Mouse (Mus musculus) ES-CJ7 (cell line): ENCODE data around the gene Rbm33.

Experiments
- DNase-seq: peaks from one replicate; pipeline ENCODE4 v3.0.0; 2011; ENCODE audit warnings: low read depth, low spot score

The Rbm33 gene

GRCm38 (mm10) chr5:28316722-28317245, at the start of gene Rbm33:
Rbm33 (plus strand) TSS chr5:28317121.
- peak; percentile 93 for DNase-seq

DNA sequence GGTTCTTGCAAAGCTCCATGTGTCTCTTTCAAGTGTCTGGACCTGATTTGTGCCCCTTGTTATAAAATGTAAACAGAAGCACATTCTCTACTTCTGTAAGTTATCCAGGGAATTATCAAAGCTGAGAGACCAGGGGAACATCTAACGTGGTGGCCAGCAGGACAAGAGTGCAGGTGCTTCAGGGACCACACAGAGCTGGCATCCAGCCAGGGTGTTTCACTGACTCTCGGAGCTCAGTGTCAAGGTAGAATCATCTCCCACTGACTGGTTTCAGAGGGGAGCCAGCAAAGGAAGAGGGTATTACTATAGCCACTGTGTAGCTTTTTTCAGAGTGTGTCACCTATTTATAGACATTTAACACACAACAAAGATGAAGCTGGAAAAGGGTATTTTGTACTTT, 49.3 kb upstream of the Rbm33 start:
- no peak for DNase-seq

DNA sequence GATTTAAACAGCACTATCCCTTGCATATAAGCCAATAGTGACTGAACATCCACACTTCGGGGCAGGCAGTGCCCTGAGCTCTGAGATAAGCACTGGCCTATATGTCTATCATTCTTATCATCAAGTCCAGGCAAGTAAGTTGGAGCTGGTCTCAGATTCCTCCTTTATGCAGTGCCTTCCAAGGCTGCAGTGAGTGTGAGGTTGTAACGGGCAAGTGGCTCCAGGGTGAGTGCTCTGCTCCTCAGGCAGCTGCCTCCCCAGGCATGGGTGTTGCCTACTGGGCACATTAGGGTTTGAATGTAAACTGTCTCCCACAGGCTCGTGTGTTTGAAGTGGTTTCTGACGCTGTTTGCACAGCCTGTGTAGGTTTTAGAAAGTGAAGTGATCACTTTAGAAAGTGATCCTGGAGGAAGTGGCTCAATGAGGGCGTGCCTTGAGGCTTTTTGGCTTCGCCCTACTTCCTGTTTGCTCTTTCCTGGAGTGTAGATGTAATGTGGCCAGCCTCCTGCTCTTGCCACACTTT, 47.4 kb upstream of the Rbm33 start:
- no peak for DNase-seq

DNA sequence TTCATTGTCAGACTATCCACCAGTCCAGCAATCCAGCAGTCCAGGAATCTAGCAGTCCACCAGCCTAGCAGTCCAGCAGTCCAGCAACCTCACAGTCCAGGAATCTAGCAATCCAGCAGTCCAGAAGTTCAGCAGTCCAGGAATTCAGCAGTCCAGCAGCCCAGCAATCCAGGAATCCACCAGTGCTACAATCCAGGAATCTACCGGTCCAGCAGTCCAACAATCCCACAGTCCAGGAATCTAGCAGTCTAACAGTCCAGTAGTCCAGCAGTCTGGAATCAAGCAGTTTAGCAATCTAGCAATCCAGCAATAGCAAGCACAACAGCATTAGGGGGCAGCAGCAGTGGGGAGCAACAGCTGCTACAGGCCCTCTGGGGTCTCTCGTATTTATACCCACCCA, 44.1 kb upstream of the Rbm33 start:
- no peak for DNase-seq

DNA sequence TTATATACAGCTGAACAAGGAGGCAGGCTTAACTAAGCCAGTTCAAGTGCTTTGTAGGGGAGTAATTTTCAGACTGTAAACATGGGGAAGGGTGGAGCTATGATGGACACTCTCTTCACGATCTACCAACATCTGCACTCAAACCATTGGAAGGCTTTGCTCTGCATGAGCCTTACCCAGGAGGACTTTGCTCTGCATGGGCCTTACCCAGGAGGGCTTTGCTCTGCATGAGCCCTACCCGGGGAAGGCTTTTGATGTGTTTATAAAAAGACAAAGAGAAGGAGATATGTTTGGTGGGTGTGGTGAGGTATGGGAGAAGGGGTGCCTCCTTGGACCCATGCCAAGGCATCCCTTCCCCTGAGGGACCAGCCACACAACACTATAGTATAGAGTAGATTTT, 39.6 kb upstream of the Rbm33 start:
- DNase-seq, result no peak

- no peak for DNase-seq
These were observed 27.8 kb upstream of the Rbm33 start for GRCm38 (mm10) chr5:28289111-28289510.

DNA sequence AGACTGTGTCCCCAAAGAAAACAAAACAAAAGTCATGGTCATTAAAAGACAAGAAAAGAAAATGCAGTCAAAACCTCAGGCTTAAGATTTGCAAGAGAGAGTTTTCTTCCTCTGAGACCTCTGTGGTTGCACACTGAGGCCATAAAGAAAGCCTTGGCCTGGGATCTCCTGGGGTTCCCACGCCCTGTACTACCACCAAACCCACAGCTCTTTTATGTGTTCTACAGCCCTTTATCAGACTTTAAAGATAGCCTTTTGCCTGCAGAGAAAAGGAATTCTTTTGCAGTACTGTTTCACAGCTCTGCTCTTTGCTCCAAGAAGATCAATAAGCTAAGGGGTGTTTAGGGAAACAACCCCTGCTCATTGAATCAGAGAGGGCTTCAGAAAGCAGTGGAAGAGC, 26.3 kb upstream of the Rbm33 start:
- DNase-seq, result no peak

DNA sequence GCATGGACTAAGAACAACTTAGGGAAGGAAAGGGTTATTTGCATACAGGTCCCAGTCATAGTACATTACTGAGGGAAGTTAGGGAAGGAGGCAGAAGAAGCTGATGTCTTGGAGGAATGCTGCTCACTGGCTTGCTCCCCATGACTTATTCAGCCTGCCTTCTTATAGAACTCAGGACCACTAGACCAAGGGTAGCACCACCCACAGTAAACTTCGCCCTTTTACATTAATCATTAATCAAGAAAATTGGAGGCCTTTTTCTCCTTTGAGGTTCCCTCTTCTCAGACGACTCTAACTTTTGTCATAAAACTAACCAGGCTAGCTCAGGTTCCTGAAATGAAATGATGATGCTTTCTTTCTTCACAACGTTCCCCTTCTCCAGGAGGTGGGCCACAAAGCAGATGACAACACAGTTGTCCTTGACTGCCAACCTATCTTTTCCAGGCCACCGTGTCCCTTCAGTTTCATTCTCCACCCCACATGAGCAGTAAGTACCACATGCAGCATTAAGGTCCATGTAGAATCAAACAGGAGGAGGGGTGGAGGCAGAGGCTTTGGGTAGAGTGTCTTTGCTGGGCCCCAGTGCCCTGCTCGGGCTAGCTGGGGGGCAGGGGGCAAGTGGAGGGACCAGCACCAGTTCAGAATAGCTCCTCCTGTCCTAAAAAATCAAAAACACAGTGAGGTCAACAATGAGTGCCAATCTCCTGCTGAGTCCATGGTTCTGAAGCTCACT, 25.6 kb upstream of the Rbm33 start:
- DNase-seq, result no peak

DNA sequence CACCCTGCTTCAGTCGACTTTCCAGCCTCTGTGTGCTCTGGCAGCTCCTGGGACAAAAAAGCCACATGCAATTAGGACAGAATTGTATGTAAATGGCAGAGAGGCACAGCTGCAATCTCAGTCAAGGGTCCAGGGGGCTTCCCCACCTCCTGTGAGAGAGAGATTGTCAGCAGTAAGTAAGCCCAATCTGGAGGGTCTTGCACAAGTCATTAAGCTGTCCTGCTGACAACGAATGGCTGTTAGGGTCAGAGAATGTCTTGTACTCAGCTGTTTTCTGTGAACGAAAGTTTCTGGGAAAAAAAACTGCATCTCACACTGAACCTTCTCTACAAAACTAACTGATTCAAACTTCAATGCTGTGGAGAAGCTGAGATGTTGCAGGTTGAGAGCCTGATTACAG, 24.6 kb upstream of the Rbm33 start:
- no peak for DNase-seq

DNA sequence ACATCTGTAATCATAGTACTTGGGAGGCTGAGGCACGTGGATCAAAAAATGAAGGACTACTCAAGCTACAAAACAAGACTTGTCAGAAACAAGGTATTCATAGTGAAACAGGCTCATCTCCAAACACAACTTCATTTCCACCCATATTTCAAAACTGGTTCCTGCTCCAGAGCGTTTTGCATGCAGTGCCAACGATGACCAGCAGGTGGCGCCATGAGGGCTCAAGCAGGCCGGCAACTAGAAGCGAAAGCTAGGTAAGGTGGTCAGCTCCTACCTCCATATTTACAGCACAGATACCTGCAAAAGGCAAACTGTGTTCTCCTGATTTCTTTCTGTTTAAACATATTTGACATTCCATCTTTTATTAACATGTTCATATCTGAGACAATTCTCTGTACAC, 22.9 kb upstream of the Rbm33 start:
- peak; percentile 76 for DNase-seq

DNA sequence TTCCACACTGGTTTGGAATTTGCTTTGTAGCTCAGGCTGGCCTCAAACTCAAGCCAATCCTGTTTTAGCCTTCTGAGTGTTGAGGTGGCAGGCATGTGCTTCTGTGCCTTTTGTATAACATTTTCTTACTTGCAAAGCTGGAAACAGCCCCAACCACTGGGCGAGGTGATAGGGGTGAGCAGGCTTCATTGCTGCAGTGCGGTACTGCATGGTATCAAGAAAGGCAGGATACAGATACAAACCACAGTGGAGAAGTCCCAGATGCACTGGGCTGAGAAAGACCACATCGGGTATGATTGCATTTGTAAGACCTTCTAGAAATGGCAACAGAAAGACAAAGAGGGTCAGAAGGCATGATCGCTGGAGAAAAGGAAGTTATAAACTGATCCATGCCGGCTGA, 18.8 kb upstream of the Rbm33 start:
- no peak for DNase-seq

GRCm38 (mm10) chr5:28298693-28299092, 18.2 kb upstream of the Rbm33 start:
- no peak for DNase-seq

GRCm38 (mm10) chr5:28299346-28299745, 17.6 kb upstream of the Rbm33 start:
- no peak for DNase-seq

DNA sequence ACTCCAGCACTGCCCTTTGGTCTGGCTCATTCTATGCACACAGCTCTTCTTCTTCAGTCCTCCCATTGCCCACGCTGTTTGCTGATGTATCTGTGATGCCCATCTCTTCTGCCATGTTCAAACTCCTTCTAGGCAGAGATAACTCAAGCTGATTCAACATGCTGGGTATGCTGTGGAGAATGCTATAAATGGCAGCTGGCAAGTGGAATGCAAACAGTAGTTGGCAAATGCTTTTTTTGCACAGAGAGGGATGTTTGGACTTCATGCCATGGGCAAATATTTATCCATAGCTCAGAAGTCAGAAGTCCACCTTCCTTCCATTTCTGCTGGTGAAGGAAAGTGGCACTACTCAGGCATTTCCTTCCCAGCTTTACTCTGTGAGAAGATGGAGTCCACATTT, 14.2 kb upstream of the Rbm33 start:
- no peak for DNase-seq

GRCm38 (mm10) chr5:28304551-28304950, 12.4 kb upstream of the Rbm33 start:
- DNase-seq, result peak; percentile 30

DNA sequence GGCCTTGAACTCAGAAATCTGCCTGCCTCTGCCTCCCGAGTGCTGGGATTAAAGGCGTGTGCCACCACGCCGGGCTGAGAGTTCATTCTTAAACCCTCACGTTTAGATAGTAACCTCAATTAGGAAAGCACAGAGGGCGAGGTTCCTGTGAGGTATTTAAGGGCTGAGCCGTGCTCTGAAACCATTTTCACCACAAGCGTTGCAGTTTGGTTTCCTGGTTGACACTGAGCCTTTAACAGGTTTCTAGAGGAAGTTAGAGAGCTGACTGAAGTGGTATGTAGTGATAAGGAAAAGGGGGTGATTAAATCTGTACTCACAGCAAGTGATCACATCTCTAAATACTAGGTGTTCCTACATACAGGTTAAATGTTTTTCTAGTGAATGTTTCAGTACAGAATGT, 1.4 kb upstream of the Rbm33 start:
- DNase-seq, result no peak

GRCm38 (mm10) chr5:28316151-28316721, 685 bp upstream of the Rbm33 start:
- DNase-seq, result no peak

DNA sequence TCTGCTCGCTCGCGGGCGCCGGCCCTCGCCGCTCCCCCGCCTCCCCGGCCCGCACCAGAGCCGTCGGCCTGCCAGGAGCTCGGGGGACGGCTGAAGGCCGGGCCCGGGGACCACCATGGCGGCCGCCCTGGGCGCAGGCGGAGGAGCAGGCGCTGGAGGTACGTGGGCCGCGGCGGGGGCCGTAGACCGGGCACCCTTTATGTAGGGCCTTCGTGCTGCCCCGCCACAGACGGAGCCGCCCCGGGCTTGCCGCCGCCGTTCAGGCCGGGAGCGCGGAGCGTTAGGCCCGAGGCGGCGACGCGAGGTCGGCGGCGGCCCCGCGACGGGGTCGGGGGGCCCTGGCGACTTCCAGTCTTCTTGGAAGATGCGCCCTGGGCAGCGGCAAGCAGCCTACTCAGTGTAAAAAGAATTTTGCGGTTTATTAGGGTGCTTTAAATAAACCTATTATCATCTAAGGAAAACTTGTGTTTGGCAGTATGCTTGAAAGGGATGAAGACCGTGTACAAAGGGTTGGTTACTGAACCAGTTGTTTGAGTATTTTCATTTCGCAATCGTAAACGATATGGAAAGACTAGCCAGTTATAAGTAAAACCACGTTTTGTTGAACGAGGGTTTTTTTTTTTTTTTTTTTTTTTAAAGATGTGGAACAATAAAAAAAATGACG, 464 bp downstream of the Rbm33 start:
- DNase-seq, result no peak

DNA sequence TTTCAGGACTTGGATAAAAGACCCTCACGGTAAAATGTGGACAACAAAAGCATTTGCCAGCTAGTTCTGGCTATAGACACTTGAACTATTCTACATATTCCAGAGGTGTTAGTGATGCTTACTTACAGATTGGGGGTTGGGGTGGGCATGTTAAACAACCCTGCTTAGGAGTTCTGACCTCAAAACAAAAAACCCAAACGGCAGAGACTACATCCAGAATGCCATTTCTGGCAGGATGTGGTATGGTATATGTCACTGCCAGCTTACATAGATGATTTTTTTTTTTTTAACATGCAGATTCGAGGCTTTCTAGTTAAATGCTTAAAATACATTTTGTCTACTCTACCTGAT, 971 bp downstream of the Rbm33 start:
- no peak for DNase-seq

- no peak for DNase-seq
These were observed 1.8 kb downstream of the Rbm33 start for GRCm38 (mm10) chr5:28318671-28319070.

DNA sequence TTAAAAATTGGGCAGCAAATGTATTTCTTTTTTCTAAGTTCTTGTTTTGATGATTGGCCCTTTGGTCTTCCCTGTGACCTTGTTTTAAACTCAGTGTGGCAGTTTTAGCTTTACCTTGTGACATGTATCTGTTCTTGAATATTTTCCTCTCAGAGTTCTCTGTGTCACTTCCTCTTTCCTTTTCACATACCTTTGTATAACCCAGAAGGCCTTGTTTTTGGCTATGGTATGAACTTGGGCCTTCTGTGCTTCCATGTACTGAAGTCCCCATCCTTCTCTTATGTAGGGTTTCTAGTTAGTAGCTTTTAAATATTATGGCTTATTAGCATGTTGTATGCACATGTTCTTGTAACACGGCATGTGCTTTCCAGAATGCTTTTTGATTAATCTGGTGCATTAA, 4.8 kb downstream of the Rbm33 start:
- no peak for DNase-seq

DNA sequence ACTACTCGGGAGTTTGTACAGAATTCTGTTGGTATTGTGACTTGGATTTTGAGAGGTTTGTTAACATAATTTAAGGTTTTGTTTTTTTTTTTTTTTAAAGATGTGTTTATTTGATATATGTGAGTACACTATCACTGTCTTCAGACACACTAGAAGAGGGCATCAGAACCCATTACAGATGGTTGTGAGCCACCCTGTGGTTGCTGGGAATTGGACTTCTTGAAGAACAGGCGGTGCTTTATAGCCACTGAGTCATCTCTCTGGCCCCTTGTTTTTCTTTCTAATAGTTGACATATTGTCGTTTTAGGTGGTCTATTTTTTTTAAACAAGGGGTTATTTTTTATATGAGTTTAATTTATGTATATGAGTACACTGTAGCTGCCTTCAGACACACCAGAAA, 5.3 kb downstream of the Rbm33 start:
- no peak for DNase-seq

DNA sequence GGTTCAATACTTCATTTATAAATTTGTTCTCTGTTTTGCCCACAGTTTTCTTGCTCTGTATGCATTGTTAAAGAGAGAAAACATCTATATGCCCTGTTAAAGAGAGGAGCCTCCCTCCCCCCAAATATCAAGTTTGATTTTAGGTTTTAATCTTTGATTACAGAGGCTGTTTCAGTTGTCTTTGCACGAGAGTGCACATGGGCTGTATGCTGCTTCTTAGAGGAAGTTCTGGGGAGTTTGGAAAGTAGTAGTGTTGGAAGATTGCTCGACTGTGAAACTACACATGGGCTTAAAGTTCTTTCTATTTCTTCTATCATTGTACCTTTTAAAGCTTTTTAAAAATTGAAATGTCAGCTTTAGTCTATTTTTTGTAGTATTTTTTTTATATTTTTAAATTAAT, 6.9 kb downstream of the Rbm33 start:
- no peak for DNase-seq
